Mouse (Mus musculus): ENCODE data around the gene Cdon.

The Cdon gene

DNA sequence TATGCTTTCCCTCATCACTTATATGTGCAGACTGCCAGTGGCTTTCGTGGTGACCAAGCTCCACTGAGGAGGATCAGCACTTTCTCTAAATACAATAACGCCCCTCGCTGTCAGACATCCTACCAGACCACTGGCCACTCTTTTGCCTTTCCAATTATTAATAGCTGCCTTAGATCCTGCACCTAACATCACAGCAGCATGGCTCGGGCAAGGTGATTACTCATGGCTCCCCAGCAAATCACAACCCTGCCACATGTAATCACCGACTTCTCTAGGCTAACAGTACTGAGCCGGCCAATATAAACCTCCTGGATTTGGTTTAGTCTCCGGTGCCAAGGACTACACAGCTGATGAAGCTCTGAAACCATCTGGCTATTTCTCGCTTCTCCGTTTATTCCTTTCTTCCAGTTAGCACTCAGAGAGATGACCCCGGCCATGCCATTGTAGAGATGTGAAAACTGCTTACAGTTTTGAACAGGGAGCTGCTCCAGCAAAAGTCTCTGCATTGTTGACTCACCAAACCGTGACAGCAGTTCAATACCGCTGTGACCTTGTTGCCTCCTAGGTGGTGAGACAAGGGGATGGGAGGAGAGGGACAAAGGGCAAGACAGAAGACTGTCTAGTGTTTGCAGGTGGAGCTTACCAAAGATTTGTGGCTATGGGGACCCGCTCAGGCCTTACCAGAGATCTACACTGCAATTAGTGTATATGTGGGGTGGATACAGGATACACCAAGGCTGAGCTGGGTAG lies 118.2 kb downstream of the Cdon start:
- DNase-seq (ENCODE audit: low spot score in 2 of 2): no peak

DNA sequence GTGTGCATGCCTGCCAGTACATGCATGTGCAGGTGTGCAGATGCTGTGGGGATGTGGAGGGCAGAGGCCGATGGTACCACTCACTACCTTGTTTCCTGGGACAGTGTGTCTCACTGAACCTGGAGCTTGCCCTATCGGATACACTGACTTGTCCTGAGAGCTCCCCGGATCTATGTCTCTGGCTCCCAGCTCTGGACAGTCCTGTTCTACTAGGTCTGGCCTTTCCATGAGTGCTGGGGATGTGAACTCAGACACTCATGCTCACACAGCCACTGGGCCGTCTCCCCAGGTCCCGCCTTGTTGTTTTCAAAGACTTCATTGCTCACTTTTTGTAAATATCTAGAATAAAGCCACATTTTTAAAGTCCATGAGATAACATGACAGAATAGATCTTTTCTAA lies 120.1 kb downstream of the Cdon start:
- DNase-seq (ENCODE audit: low spot score in 2 of 2): no peak

DNA sequence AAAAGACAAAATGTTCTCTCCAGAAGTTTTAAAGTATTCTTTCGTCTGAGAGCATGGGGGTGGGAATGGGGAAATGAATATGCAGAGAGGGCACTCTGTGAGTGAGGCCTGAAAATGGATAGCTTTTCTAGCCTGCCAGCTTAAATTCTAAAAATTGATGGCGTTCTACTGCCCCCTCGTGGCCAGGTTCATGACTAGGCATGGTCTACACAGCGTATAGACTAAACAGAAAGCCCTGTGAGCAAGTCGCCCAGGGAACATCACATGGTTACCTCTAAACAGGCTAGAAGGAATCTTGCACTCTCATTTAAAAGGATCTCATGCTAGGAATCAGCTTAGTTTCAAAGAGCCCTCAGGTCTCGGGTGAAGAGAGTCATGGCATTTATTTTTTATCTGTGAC lies 120.6 kb downstream of the Cdon start:
- peak; percentile 41 to 83 for DNase-seq (ENCODE audit: low spot score in 2 of 2)

DNA sequence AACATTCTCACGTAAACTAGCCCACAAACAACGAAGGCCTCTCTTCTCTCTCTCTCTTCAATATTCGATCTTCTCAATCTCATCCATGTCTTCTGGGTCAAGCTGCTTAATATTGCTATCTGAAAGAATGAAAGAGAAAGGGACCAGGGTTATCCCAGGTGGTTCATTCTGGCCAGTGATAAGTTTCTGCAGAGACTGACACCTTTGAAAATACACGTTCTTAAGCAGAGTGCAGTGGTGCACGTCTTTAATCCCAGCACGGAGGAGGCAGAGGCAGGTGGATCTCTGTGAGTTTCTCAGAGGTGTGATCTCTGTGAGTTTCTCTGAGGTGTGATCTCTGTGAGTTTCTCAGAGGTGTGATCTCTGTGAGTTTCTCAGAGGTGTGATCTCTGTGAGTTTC lies 121.0 kb downstream of the Cdon start:
- DNase-seq (ENCODE audit: low spot score in 2 of 2): no peak

DNA sequence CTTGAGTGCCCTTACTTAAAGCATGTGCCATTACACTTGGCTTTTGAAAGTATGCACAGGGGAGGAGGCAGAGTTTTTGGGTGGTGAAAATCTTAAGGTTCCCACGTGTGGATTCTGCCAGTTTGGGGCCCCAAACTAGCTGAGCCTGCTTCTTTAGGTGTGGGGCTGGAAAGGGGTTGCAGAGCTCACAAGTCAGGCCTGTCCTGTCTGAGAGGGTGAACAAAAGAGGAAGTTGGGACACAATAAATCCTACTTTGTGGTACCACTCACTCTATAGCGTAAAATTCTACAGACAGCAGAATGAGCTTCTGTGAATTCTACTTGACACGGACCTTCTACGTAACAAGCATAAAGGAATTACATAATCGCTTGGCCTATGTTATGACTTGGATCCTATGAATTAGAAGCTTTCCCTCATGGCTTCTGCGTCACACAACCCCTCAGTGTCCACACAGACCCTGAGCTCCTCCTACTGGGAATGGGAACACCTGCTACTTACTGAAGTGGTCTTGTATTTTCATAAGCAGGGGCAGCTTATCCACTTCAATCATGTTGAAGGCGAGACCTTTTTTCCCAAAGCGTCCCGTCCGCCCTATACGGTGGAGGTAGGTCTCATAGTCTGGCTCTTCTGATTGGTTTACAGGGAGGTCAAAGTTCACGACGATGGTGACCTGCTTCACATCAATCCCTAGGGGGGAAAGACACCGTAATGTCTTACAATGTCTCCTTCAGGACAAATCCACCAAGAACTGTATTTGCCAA lies 122.4 kb downstream of the Cdon start:
- DNase-seq (ENCODE audit: low spot score in 2 of 2): no peak

DNA sequence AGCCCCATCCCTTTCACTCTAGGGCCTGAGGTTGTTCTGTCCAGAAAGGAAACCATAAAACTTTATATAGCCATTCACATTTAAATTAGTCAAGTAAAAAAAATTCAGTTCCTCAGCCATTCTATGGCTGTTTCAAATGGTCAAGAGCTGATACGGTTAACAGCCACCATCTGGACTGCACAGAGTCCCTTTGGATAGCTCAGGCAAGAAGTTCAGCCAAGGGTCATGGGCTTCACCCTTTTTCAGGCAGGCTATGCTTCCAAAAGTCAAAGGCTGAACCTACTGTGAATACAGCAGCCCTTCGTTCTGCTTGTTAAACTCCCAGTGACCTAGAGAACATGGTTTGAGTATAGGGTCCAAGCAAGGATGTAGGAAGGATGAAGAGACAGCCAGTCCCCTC lies 123.7 kb downstream of the Cdon start:
- no peak for DNase-seq (ENCODE audit: low spot score in 2 of 2)

DNA sequence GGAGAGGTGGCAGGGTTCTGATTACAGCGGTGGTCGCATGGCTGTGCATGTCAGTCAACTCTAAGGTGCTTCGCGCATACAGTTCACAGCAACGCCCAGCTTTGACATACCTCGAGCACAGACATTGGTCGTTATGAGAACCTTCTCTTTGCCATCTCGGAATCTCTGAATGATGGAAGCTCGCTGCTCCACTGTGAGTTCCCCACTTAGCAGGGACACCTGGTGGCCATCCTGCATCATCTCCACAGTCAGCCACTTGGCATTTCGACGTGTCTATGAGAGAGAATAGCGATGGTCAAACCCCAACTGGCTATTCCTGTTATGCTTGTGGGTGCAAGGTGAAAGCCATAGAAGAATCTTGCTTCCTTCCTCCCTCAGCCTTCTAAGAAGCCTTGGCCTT lies 124.8 kb downstream of the Cdon start:
- no peak for DNase-seq (ENCODE audit: low spot score in 2 of 2)

DNA sequence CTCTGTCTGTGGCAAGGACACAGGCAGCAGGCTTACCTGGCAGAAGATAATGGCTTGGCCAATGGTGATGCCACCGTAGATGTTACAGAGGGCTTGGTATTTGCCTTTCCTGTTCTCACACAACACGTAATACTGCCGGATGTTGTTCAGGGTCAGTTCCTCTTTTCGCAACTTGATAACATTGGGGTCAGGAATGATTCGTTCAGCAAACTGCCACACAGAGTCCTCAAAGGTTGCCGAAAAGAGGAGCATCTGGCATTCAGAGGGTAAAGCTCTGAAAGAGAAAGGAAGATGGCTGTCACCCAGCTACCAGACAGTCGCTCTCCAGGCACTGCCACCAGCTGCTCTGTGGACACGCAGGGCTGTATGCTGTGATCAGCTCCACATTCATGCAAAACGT lies 125.8 kb downstream of the Cdon start:
- no peak for DNase-seq (ENCODE audit: low spot score in 2 of 2)

DNA sequence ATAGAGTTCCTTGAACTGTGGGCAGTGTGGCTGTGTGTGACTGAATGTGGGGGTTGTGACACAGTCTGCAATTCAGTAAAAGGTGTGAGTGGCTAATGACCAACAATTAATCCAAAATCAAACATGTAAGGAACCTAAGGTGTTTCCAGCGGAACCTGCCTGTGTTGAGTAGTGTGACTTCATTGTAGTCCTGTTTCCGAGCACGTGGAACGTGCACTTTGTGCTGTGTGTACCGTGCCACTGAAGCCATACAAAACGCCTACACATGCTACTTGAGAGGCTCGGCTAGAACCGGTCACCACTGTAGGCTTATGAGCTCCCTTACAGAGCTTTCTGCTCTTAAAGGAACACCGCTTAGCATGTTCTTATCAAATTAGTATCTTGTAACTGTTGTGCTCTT lies 127.5 kb downstream of the Cdon start:
- no peak for DNase-seq (ENCODE audit: low spot score in 2 of 2)

DNA sequence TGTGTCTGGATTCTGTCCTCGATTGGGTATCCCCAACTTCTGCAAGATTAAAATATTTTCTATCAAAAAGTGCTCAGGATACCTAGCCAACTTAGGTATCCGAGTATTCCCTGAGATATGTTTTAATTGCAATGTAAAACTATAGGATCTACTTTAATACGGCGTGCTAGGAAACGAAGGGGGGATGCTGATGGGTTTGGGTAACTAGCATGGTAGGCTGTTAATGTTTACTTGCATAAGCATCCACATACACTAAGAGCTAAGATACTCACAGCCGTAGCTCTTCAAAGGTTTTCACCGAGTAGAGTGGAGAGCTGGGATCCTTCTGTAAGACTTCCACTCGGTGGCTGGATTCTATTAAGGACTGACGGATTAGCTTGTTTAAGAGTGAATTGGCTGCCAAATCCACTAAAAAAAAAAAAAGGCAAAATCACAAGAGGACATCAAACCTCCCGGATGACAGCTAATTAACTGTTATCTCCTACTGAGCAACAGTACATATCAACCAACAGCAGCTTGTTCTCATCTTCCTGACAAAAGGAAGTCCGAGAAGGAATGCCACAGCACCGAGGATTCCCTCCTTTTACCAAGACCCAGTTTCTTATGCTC lies 135.7 kb downstream of the Cdon start:
- no peak for DNase-seq (ENCODE audit: low spot score in 2 of 2)
